Mouse (Mus musculus) limb, embryonic 10.5 days (tissue): Measurements from ENCODE around the gene Wdr46. TPM values are rescaled to one million over a fixed set of nuclear protein-coding genes. Genes with fewer than 3 reads are reported as not detected.
"Not testable (repeated sequence)": the region's sequence is repeated elsewhere in the genome, so short reads cannot be mapped to it uniquely, and the experiment has no call there.

Experiments used
- DNase-seq: peaks from one replicate; pipeline ENCODE4 v3.0.0-alpha.2; 2017; ENCODE audit warnings: low spot score
- H3K27ac ChIP-seq: fragments of 300-500 bp; sonication (generic); 2 replicates; pipeline ENCODE4 v1.5.1; 2016; ENCODE audit warnings: mild to moderate bottlenecking
- H3K27me3 ChIP-seq: fragments of 300-500 bp; sonication (generic); 2 replicates; pipeline ENCODE4 v1.6.1; 2016; ENCODE audit warnings: low read depth, mild to moderate bottlenecking; ENCODE audit not compliant: poor library complexity, severe bottlenecking
- H3K36me3 ChIP-seq: fragments of 300-500 bp; sonication (generic); 2 replicates; pipeline ENCODE4 v1.6.1; 2016; ENCODE audit warnings: mild to moderate bottlenecking, moderate library complexity
- H3K4me1 ChIP-seq: fragments of 300-500 bp; sonication (generic); 2 replicates; pipeline ENCODE4 v1.6.1; 2016
- H3K4me3 ChIP-seq: fragments of 300-500 bp; sonication (generic); 2 replicates; pipeline ENCODE4 v1.5.1; 2016; ENCODE audit warnings: mild to moderate bottlenecking, moderate library complexity
- H3K9me3 ChIP-seq: fragments of 300-500 bp; sonication (generic); replicated peaks from 2 replicates; pipeline ENCODE4 v1.6.1; 2016; ENCODE audit warnings: mild to moderate bottlenecking
- WGBS: fragments of 180-500 bp; shearing (Covaris S2); methylation state at CpG from one replicate; pipeline ENCODE4 v1.1.7; 2016; 5-methylcytosine and 5-hydroxymethylcytosine counted together
- polyA plus RNA-seq: library from polyadenylated mRNA; unstranded; fragments of >200 nt; fragmentation: Nextera tagmentation; extraction: Ambion mirVana; gene quantifications from 2 replicates; pipeline ENCODE4 v1.2.1, GENCODE M21; 2016

Wdr46 gene
- polyA plus RNA-seq, 1 experiment from 2014 or later: 61.7 TPM

DNA sequence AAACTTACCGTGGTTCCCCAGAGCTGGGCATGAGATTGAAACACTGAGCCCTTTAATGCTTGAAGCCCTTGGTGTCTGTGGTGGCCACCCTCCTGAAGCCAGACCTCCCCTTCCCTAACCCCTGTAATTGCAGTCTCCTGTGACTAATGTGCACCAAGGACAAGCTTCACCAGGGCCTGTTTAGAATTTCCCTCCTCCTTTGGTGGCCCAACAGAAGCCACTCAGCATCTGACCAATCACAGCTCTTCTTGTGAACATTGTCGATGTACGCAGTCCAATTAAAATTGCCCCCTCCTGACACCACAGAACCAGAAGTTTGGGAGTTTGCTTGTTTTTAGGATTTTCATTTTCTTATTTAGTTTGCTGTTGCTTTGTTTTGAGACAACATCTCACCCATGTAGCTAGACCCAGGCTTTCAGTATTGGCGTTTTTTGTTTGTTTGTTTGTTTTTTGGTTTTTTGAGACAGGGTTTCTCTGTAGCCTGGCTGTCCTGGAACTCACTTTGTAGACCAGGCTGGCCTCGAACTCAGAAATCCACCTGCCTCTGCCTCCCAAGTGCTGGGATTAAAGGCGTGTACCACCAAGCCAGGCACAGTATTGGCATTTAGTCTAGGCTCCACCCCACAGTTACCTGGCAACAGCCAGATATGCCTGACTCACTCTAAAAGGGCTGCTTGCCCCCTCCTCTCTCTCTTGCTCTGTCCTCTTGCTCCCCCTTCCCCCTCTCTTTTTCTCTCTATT lies 36.4 kb upstream of the Wdr46 start:
- H3K27ac ChIP-seq, H3K4me3 ChIP-seq, H3K27me3 ChIP-seq, H3K9me3 ChIP-seq, DNase-seq, H3K36me3 ChIP-seq: not testable (repeated sequence)
- WGBS: 76% methylated on average over 6 of the region's 6 CpGs
- peaks cover 15% of the 10 kb centered on the region for H3K4me1 ChIP-seq

- H3K4me1 ChIP-seq: peaks cover 15% of the 10 kb centered on the region
- H3K27me3 ChIP-seq, H3K4me3 ChIP-seq, H3K36me3 ChIP-seq, H3K27ac ChIP-seq, H3K9me3 ChIP-seq, DNase-seq: not testable (repeated sequence)
- WGBS: 35% methylated on average over 3 of the region's 4 CpGs
These were observed 35.6 kb upstream of the Wdr46 start, which contains the start of gene Platr17 for GRCm38 (mm10) chr17:33904835-33905234. Gene Platr17, plus strand, starts transcription at chr17:33905135.

- H3K4me1 ChIP-seq: peaks cover 28% of the 10 kb centered on the region
- no peak for DNase-seq
These were observed 32.0 kb upstream of the Wdr46 start for GRCm38 (mm10) chr17:33908331-33909076.

DNA sequence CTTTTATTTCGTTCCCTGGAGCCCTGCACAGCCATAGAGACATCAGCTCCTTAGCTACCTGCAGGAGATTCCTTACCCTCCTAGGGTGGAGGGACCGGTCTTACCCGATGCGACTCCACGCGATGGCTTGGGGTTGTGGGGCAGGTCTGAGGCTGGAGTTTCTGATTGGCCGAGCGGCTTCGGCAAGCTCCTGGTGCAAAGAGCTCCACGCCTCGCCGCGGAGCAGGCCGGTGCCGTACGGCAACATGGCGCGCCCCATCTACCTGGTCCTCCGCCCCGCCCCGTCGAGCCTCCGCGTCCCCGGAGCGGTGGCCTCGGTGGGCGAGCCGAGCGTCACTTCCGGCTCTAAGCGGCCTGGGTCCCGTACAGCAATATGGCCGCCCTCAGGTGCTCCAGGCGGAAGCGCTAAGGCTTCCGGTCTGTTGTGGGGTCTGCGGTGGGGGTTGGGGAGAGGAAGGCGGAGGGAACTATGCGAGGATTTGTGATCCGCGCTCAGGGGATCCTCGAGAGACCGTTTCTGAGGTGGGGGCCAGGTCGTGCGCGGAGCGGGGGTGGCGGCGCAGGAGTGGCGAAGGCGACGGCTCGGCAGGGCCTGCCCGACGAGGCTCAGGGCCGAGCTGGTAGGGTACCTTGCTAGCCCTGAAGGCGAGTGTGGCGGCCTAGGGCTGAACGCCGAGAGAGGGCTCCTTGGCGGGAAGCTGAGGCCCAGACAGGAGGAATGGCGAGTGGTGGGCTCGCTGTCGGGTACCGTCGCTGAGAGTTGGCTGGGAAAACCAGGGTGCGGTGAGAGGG lies 31.2 kb upstream of the Wdr46 start, which contains the start of gene Daxx:
Gene Daxx, plus strand, starts transcription at position 338 of the 792 bp plus-strand sequence.
- peaks cover 28% of the 10 kb centered on the region for H3K4me1 ChIP-seq
- peak within 1 kb of the TSS; percentile 92 for H3K27ac ChIP-seq
- no peaks in the 10 kb centered on the region for H3K27me3 ChIP-seq
- peak within 1 kb of the TSS; percentile 87 for H3K4me3 ChIP-seq
- H3K9me3 ChIP-seq: no peaks in the 10 kb centered on the region
- under 1% methylated on average over 68 of the region's 68 CpGs for WGBS
- DNase-seq: peak; percentile 99
- peaks cover 40% of the 10 kb centered on the region for H3K36me3 ChIP-seq

More at GRCm38 (mm10) chr17:33908331-33909076, 32.0 kb upstream of the Wdr46 start:
- H3K27ac ChIP-seq: peak overlapping the region; percentile 92
- H3K4me3 ChIP-seq: peak overlapping the region; percentile 87
- peaks cover 32% of the 10 kb centered on the region for H3K36me3 ChIP-seq
- under 1% methylated on average over 44 of the region's 44 CpGs for WGBS
- no peaks in the 10 kb centered on the region for H3K9me3 ChIP-seq
- H3K27me3 ChIP-seq: no peaks in the 10 kb centered on the region

- H3K4me1 ChIP-seq: peaks cover 29% of the 10 kb centered on the region
- no peaks in the 10 kb centered on the region for H3K27me3 ChIP-seq
These were observed 30.6 kb upstream of the Wdr46 start for GRCm38 (mm10) chr17:33909869-33910250.

DNA sequence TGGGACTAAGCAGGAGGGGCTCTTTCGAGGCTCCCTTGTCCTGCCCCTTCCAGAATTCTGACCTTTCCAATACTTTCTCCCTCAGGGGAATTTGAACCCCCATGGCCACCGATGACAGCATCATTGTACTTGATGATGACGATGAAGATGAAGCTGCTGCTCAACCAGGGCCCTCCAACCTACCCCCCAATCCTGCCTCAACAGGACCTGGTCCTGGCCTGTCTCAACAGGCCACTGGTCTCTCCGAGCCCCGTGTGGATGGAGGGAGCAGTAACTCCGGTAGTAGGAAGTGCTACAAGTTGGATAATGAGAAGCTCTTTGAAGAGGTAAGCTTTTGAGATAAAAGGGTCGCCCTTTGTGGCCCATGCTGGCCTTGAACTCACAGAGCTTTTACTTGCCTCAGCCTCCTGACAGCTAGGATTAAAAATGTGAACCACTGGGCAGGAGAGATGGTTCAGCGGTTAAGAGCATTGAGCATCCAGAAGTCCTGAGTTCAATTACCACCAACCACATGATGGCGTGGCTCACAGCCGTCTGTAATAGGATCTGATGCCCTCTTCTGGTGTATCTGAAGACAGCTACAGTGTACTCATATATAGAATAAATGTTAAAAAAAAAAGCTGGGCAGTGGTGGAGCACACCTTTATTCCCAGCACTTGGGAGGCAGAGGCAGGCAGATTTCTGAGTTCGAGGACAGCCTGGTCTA lies 30.0 kb upstream of the Wdr46 start:
- Histone ChIP-seq H3K27me3 (no peaks in the 10 kb centered on the region), H3K9me3 (no peaks in the 10 kb centered on the region), H3K36me3 (peaks cover 50% of the 10 kb centered on the region), H3K4me3 (peak overlapping the region; percentile 87), H3K4me1 (peaks cover 31% of the 10 kb centered on the region), H3K27ac (peak overlapping the region; percentile 92; the same call in 1 of the 2 replicates)
- WGBS: 56% methylated on average over 11 of the region's 11 CpGs
- DNase-seq: no peak

More at GRCm38 (mm10) chr17:33909869-33910250, 30.6 kb upstream of the Wdr46 start:
- WGBS: under 1% methylated on average over 14 of the region's 14 CpGs
- H3K4me3 ChIP-seq: peak overlapping the region; percentile 87
- DNase-seq: peak; percentile 50
- peak overlapping the region; percentile 92 for H3K27ac ChIP-seq
- peaks cover 46% of the 10 kb centered on the region for H3K36me3 ChIP-seq
- H3K9me3 ChIP-seq: no peaks in the 10 kb centered on the region

DNA sequence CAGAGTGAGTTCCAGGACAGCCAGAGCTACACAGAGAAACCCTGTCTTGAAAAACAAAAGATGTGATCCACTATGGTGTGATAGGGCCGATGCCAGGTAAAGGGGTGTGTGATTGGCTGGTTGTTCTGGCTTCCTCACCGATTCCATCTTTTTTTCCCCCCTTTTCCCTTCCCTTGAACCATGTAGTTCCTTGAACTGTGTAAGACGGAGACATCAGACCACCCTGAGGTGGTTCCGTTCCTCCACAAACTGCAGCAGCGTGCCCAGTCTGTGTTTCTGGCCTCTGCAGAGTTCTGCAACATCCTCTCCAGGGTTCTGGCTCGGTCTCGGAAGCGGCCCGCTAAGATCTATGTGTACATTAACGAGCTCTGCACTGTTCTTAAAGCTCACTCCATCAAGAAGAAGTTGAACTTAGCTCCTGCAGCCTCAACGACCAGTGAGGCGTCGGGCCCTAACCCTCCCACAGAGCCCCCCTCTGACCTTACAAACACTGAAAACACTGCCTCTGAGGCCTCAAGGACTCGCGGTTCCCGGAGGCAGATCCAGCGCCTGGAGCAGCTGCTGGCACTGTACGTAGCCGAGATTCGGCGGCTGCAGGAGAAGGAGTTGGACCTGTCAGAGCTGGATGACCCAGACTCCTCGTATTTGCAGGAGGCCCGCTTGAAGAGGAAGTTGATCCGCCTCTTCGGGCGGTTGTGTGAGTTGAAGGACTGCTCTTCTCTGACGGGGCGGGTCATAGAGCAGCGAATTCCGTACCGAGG lies 29.2 kb upstream of the Wdr46 start:
- Histone ChIP-seq H3K36me3 (peaks cover 50% of the 10 kb centered on the region), H3K27ac (no peak overlapping the region), H3K9me3 (no peaks in the 10 kb centered on the region), H3K4me1 (peaks cover 31% of the 10 kb centered on the region), H3K4me3 (no peak overlapping the region), H3K27me3 (no peaks in the 10 kb centered on the region)
- DNase-seq: no peak
- 94% methylated on average over 31 of the region's 31 CpGs for WGBS

- 91% methylated on average over 28 of the region's 28 CpGs for WGBS
- DNase-seq: no peak
- Histone ChIP-seq H3K4me1 (peaks cover 37% of the 10 kb centered on the region), H3K27ac (no peak overlapping the region), H3K9me3 (no peaks in the 10 kb centered on the region), H3K36me3 (peaks cover 52% of the 10 kb centered on the region), H3K4me3 (peak overlapping the region; percentile 7; the same call in 1 of the 2 replicates), H3K27me3 (no peaks in the 10 kb centered on the region)
These were observed 28.5 kb upstream of the Wdr46 start for GRCm38 (mm10) chr17:33911813-33912414.

DNA sequence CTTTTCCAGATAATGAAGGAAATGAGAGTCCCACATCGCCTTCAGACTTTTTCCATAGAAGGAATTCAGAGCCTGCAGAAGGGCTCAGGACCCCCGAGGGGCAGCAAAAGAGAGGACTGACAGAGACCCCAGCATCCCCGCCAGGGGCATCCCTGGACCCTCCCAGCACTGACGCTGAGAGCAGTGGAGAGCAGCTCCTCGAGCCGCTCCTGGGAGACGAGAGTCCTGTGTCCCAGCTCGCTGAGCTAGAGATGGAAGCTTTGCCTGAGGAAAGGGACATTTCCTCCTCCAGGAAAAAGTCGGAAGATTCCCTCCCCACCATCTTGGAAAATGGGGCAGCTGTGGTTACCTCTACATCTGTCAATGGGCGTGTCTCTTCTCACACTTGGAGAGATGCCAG lies 27.2 kb upstream of the Wdr46 start:
- Histone ChIP-seq H3K4me1 (peaks cover 37% of the 10 kb centered on the region), H3K27ac (no peak overlapping the region), H3K27me3 (0 out of 2 replicates have a peak, but pooled peaks cover 1% of the 10 kb centered on the region), H3K9me3 (no peaks in the 10 kb centered on the region), H3K4me3 (peak overlapping the region; percentile 12; the same call in 1 of the 2 replicates), H3K36me3 (peaks cover 65% of the 10 kb centered on the region)
- DNase-seq: no peak
- WGBS: 91% methylated on average over 10 of the region's 10 CpGs

DNA sequence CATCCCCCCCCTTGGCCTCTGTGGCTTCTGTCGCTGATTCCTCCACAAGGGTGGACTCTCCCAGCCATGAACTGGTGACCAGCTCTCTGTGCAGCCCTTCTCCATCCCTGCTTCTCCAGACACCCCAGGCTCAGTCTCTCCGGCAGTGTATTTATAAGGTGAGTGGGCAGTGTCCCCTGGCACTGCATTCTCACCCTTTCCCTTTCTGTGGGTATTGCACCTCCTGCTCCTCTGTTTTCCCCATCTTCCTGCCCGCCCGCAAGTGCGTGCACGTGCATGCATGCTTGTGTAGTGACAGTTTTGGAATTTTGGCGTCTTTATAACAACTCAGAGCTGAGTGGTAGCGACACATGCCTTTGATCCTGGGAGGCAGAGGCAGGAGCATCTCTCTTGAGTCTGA lies 26.6 kb upstream of the Wdr46 start:
- peaks cover 39% of the 10 kb centered on the region for H3K4me1 ChIP-seq
- 95% methylated on average over 8 of the region's 8 CpGs for WGBS
- peaks cover 69% of the 10 kb centered on the region for H3K36me3 ChIP-seq
- H3K27me3 ChIP-seq: peaks cover 7% of the 10 kb centered on the region; the same call in 1 of the 2 replicates
- no peaks in the 10 kb centered on the region for H3K9me3 ChIP-seq
- no peak for DNase-seq
- H3K27ac ChIP-seq: no peak overlapping the region
- 0 out of 2 replicates have a peak overlapping the region, but pooled peaks have one; percentile 12 for H3K4me3 ChIP-seq

DNA sequence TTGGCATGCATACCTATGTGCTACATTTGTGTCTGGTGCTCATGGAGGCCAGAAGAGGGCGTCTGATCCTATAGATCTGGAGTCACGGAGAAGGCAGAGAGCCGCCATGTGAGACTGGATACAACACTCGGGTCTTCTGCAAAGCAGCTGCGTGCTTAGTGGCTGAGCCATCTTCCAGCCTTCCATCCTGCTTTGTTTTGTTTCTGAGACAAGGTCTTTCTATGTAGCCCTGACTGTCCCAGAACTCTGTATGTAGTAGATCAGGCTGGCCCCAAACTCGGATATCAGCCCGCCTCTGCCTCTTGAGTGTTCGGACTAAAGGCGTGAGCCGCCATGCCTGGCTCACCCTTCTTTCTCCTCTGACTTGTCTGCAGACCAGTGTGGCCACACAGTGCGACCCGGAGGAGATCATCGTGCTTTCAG lies 25.5 kb upstream of the Wdr46 start:
- Histone ChIP-seq H3K4me3 (peak overlapping the region; percentile 72), H3K4me1 (peaks cover 49% of the 10 kb centered on the region), H3K27me3 (peaks cover 7% of the 10 kb centered on the region; the same call in 1 of the 2 replicates), H3K36me3 (peaks cover 69% of the 10 kb centered on the region), H3K27ac (no peak overlapping the region), H3K9me3 (no peaks in the 10 kb centered on the region)
- WGBS: 80% methylated on average over 13 of the region's 13 CpGs
- DNase-seq: no peak
